18 mouse cellular contexts compared by ENCODE assay signal in genomic region chr19:23145146-23145545, GRCm38 (mm10). TPM values are rescaled to one million over a fixed set of nuclear protein-coding genes. Genes with fewer than 3 reads are reported as not detected.
A peak's percentile ranks its signal among the peaks of the same experiment; 100 is the strongest.
DNase-seq lines count a peak whose midpoint lies in the region; TF ChIP-seq lines count a peak whose summit lies in the region.
"Had no signal": no experiment of that assay in that cellular context is flagged by ENCODE, and none has a peak within 500 bp of the region (broad histone marks: within the 10 kb centered on the region; RNA-seq: fewer than 3 reads in every experiment).

No protein-coding gene starts in this region.

- peak overlapping the region; percentile 100 for H3K27ac ChIP-seq in gastrocnemius, adult 2 months
- H3K27ac ChIP-seq in layer of hippocampus, adult 2 months = peak overlapping the region; percentile 100
- H3K27ac ChIP-seq in testis, adult 2 months (ENCODE audit: control insufficient read depth, insufficient read depth, low read depth, low read length) = no peak overlapping the region
- H3K27ac ChIP-seq: forebrain, embryonic 10.5 days; lung, embryonic 15.5 days; stomach, embryonic 15.5 days had no signal

- H3K4me1 ChIP-seq in testis, adult 2 months (ENCODE audit: control insufficient read depth, insufficient read depth, low read length) = peaks cover 19% of the 10 kb centered on the region

- intact Hi-C loops in gastrocnemius, adult 2 months (cut with DNase I) = no loop called here

- peak; percentile 23 for DNase-seq in gastrocnemius, adult 2 months
- no peak for DNase-seq in gastrocnemius, postnatal 25 days
- DNase-seq in layer of hippocampus, adult 2 months (ENCODE audit: low spot score in 2 of 2) = no peak
- DNase-seq in layer of hippocampus, postnatal 36 days = no peak
- DNase-seq in testis, postnatal 14 days (ENCODE audit: low spot score) = no peak
- DNase-seq in B cell, adult 2 months = no peak
- DNase-seq in urinary bladder, postnatal 36 days (ENCODE audit: low spot score in 2 of 2) = no peak
- DNase-seq: adrenal gland, postnatal 14 days; cerebellum, adult 11 months; gastrocnemius, postnatal 10 days; heart, postnatal 10 days; left cerebral cortex, postnatal 4 days; right cerebral cortex, postnatal 25 days had no signal

- H3K36me3 ChIP-seq in testis, adult 2 months (ENCODE audit: control insufficient read depth, insufficient read depth, low read length) = no peaks in the 10 kb centered on the region
- H3K36me3 ChIP-seq: forebrain, embryonic 10.5 days; lung, embryonic 15.5 days; stomach, embryonic 15.5 days had no signal

- H3K27me3 ChIP-seq in testis, adult 2 months (ENCODE audit: control insufficient read depth, insufficient read depth, low read length) = peaks cover 3% of the 10 kb centered on the region
- H3K27me3 ChIP-seq: Patski; stomach, embryonic 15.5 days had no signal

- no peak for TF ChIP-seq CTCF in gastrocnemius, adult 2 months (IDR thresholded peaks at IDR 0.05)
- TF ChIP-seq CTCF in layer of hippocampus, adult 2 months (conservative IDR thresholded peaks at IDR 0.05) = no peak
- no peak for TF ChIP-seq CTCF in testis, adult 2 months (IDR thresholded peaks at IDR 0.05; ENCODE audit: control insufficient read depth, insufficient read depth, insufficient replicate concordance, low read depth, low read length)

- TF ChIP-seq POLR2A in testis, adult 2 months (IDR thresholded peaks at IDR 0.05; ENCODE audit: control insufficient read depth, low read depth, low read length) = no peak

- H3K4me3 ChIP-seq in gastrocnemius, adult 2 months = peak overlapping the region; percentile 91
- H3K4me3 ChIP-seq in layer of hippocampus, adult 2 months = peak overlapping the region; percentile 96
- H3K4me3 ChIP-seq in testis, adult 2 months (ENCODE audit: control insufficient read depth, low read depth, low read length) = peak overlapping the region; percentile 48
- H3K4me3 ChIP-seq: forebrain, embryonic 10.5 days; lung, embryonic 15.5 days; stomach, embryonic 15.5 days had no signal

RNA-seq across cellular contexts. Expression of gene Klf9, which starts 4.1 kb away (rescaled TPM):
- total RNA-seq in gastrocnemius, adult 2 months (2021) = 100 to 1,000 TPM; 144 to 162 TPM
- 100 to 1,000 TPM in 1 of 2 experiments, 10 to 100 TPM in 1; 98.1 to 101 TPM for total RNA-seq in gastrocnemius, postnatal 25 days (2021)
- total RNA-seq in layer of hippocampus, adult 2 months (2021) = 100 to 1,000 TPM; 176 to 178 TPM
- 100 to 1,000 TPM; 160 to 182 TPM for total RNA-seq in layer of hippocampus, postnatal 36 days (2021)
- 19.7 and 21.4 TPM in 2 replicates for polyA plus RNA-seq in testis, adult 2 months (2012; rRNA removed)
